Mouse (Mus musculus) skeletal muscle tissue, postnatal 0 days (tissue): Measurements from ENCODE around the gene Stat2. TPM values are rescaled to one million over a fixed set of nuclear protein-coding genes. Genes with fewer than 3 reads are reported as not detected.

Experiments used
- polyA plus RNA-seq: library from polyadenylated mRNA; unstranded; fragments of >200 nt; fragmentation: Nextera tagmentation; extraction: Ambion mirVana; gene quantifications from 2 replicates; pipeline ENCODE4 v1.2.1, GENCODE M21; 2015

Gene Stat2
- 5.2 and 6.2 TPM in 2 replicates for polyA plus RNA-seq

GRCm38 (mm10) chr10:128270287-128270841, at the start of gene Stat2:
Gene Stat2 (plus strand): TSS chr10:128270559.

GRCm38 (mm10) chr10:128225538-128225937, 44.8 kb upstream of the Stat2 start, which contains the start of gene Mip:
Gene Mip (plus strand): TSS chr10:128225838.

GRCm38 (mm10) chr10:128231697-128232419, 38.5 kb upstream of the Stat2 start, which contains the start of gene Timeless:
Gene Timeless (plus strand): TSS chr10:128232065.

GRCm38 (mm10) chr10:128253677-128254255, 16.6 kb upstream of the Stat2 start, which contains the start of gene Apon:
Gene Apon (plus strand): TSS chr10:128254096.

GRCm38 (mm10) chr10:128268371-128268770, 2.0 kb upstream of the Stat2 start, which contains the start of gene Apof:
Gene Apof (plus strand): TSS chr10:128268671.

GRCm38 (mm10) chr10:128298702-128299171, 28.4 kb downstream of the Stat2 start, which contains the start of gene Il23a:
Gene Il23a (minus strand): TSS chr10:128298752.

GRCm38 (mm10) chr10:128303126-128304021, 33.0 kb downstream of the Stat2 start, which contains the start of gene Pan2:
Gene Pan2 (plus strand): TSS chr10:128303335.

GRCm38 (mm10) chr10:128322141-128323108, 52.1 kb downstream of the Stat2 start, which contains the start of gene Cnpy2:
Gene Cnpy2 (plus strand): TSS chr10:128322459.

GRCm38 (mm10) chr10:128337306-128338181, 67.2 kb downstream of the Stat2 start, which contains the start of gene Cs:
Gene Cs (plus strand): TSS chr10:128337734.

Other genes with a start within 250 kb of the Stat2 start
- gene Naca, start 235.0 kb upstream of the Stat2 start, polyA plus RNA-seq: 404 and 425 TPM in 2 replicates
- gene Ptges3, start 211.6 kb upstream of the Stat2 start, polyA plus RNA-seq: 194 and 206 TPM in 2 replicates
- 5,056 and 5,083 TPM in 2 replicates for gene Atp5b, start 187.3 kb upstream of the Stat2 start, polyA plus RNA-seq
- 5.1 and 5.6 TPM in 2 replicates for gene Baz2a, start 179.0 kb upstream of the Stat2 start, polyA plus RNA-seq
- 20.6 and 25.1 TPM in 2 replicates for gene Rbms2, start 90.3 kb upstream of the Stat2 start, polyA plus RNA-seq
- gene Gls2, start 76.1 kb upstream of the Stat2 start, polyA plus RNA-seq: 0.41 and 0.71 TPM in 2 replicates
- 40.4 and 42.4 TPM in 2 replicates for gene Spryd4, start 58.8 kb upstream of the Stat2 start, polyA plus RNA-seq
- gene Mip, start 44.7 kb upstream of the Stat2 start, polyA plus RNA-seq: 0.06 TPM in 1 of 2 replicates, not detected in the other
- gene Timeless, start 38.5 kb upstream of the Stat2 start, polyA plus RNA-seq: 7.7 and 9.4 TPM in 2 replicates
- gene Apon, start 16.5 kb upstream of the Stat2 start, polyA plus RNA-seq: 0.10 TPM in 1 of 2 replicates, not detected in the other
- 0.17 and 0.60 TPM in 2 replicates for gene Apof, start 1.9 kb upstream of the Stat2 start, polyA plus RNA-seq
- not detected in 2 replicates for gene Il23a, start 28.2 kb downstream of the Stat2 start, polyA plus RNA-seq
- 10.7 and 11.6 TPM in 2 replicates for gene Pan2, start 32.8 kb downstream of the Stat2 start, polyA plus RNA-seq
- gene Cnpy2, start 51.9 kb downstream of the Stat2 start, polyA plus RNA-seq: 172 and 198 TPM in 2 replicates
- gene Cs, start 67.2 kb downstream of the Stat2 start, polyA plus RNA-seq: 392 and 409 TPM in 2 replicates
- gene Coq10a, start 98.4 kb downstream of the Stat2 start, polyA plus RNA-seq: 71.8 and 90.5 TPM in 2 replicates
- 6.1 and 6.9 TPM in 2 replicates for gene Ankrd52, start 106.6 kb downstream of the Stat2 start, polyA plus RNA-seq
- not detected in 2 replicates for gene Slc39a5, start 130.7 kb downstream of the Stat2 start, polyA plus RNA-seq
- gene Nabp2, start 140.9 kb downstream of the Stat2 start, polyA plus RNA-seq: 44.3 and 46.0 TPM in 2 replicates
- gene Rnf41, start 141.1 kb downstream of the Stat2 start, polyA plus RNA-seq: 16.0 and 17.7 TPM in 2 replicates
- gene Smarcc2, start 188.7 kb downstream of the Stat2 start, polyA plus RNA-seq: 31.0 and 34.6 TPM in 2 replicates
- 641 and 849 TPM in 2 replicates for gene Myl6, start 223.6 kb downstream of the Stat2 start, polyA plus RNA-seq
- gene Myl6b, start 228.1 kb downstream of the Stat2 start, polyA plus RNA-seq: 7.6 and 8.2 TPM in 2 replicates